Mouse (Mus musculus) cortical plate, adult 2 months (tissue): ENCODE results near the gene Fam118a.

Source experiments
- CTCF ChIP-seq: fragments of 200-500 bp; IDR thresholded peaks from 2 replicates; pipeline ENCODE4 v1.5.1; 2011; ENCODE audit warnings: mild to moderate bottlenecking, control low read depth, low read length; ENCODE audit not compliant: insufficient read depth; ENCODE audit errors: extremely low read depth
- POLR2A ChIP-seq: fragments of 200-500 bp; IDR thresholded peaks from 2 replicates; pipeline ENCODE4 v1.6.1; 2011; ENCODE audit warnings: mild to moderate bottlenecking, low read length, control low read depth; ENCODE audit not compliant: insufficient read depth; ENCODE audit errors: extremely low read depth

DNA sequence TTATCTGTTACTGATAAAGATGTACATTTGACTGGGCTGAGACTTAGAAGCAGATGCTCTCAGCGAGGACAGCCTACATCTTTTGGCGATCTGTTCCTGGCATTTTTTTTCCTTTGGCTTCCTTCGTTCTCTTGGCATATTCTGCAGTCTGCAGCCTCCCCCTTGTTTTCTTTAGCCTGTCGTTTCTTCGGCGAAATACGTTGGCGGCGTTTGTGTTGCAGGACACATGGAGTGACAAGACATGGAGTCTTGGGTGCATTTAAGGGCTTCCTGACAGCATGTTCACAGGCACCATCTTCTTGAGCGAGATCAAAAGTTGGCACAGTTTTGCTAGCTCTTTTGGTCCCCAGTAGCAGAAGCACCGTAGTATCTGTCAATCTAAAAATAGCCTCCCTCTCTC lies 13.0 kb upstream of the Fam118a start:
- no peak for TF ChIP-seq CTCF
- no peak for TF ChIP-seq POLR2A
